Mouse (Mus musculus): Measurements from ENCODE around the gene Iqce.

The Iqce gene

DNA sequence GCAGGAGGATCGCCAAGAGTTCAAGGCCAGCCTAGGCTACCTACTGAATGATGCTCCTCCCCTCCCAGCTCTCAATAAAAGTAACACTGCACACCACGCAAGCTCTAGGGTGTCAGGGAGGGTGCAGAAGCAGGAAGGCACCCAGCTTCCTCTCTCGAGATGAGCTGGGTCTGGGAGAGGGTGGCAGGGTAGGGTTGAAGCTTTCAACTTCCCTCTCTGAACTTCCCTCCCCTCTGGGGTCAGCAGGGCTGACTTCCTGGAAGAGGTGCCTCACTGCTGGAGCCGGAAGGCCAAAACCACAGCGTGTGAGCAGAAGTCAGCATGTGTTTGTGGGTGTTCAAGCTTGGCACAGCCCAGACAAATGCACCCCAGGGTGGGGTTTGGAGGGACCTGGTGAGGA lies 84.5 kb downstream of the Iqce start:
- DNase-seq (ENCODE audit: inconsistent age in 2 of 2, low spot score in 1 of 2): peak; percentile 63 to 77

DNA sequence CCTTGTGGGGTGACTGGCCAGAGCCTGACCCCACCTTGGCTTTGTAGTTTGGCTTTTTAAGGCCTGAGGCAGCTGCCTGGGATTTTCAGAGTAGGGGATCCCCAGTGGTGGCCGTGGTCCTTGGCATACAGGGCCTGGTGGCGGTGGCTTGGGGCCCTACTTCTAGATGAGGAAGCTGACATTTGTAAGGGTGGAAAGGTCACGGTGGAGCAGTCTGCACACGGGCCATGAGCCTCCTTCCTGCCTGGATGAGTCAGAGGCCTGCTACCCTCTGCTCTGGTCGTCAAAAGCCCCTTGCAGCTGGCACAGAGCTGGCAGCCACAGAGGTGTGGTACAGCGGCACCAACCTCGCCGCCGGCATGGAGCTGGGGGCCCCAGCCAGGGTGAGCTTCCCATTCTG lies 85.5 kb downstream of the Iqce start:
- peak; percentile 59 to 80 for DNase-seq (ENCODE audit: inconsistent age in 2 of 2, low spot score in 1 of 2)

DNA sequence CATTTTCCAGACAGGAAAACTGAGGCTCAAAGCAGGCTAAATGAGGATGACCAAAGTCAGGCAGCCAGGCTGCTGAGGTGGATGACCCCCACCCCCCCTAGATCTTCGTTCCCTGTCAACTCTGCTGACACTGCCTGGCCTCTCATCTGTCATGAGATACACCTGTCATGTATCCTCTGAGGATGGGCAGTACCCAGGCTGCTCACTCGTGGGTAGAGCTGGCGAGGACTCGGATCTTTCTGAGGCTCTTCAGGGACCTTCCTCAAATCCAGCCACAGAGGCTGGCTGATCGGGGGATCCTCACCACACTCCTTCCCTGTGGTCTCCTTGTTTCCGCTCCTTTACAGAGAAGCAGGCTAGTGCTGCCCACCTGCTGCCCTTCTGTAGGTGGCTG lies 86.1 kb downstream of the Iqce start:
- DNase-seq (ENCODE audit: inconsistent age in 2 of 2, low spot score in 1 of 2): peak in 1 of 2 experiments; percentile 39

- DNase-seq (ENCODE audit: inconsistent age in 2 of 2, low spot score in 1 of 2): peak in 1 of 2 experiments; percentile 35
Measured at GRCm38 (mm10) chr5:140615321-140616109, 86.7 kb downstream of the Iqce start.

- DNase-seq (ENCODE audit: inconsistent age in 2 of 2, low spot score in 1 of 2): no peak
Measured at GRCm38 (mm10) chr5:140614837-140615236, 87.3 kb downstream of the Iqce start.

- no peak for DNase-seq (ENCODE audit: inconsistent age in 2 of 2, low spot score in 1 of 2)
Measured at GRCm38 (mm10) chr5:140614141-140614540, 88.0 kb downstream of the Iqce start.

GRCm38 (mm10) chr5:140612191-140612590 lies 90.0 kb downstream of the Iqce start:
- no peak for DNase-seq (ENCODE audit: inconsistent age in 2 of 2, low spot score in 1 of 2)
